Mouse (Mus musculus) kidney, postnatal 25 days (tissue): ENCODE results near the gene Ccdc7a.
"Not testable (repeated sequence)": the region's sequence is repeated elsewhere in the genome, so short reads cannot be mapped to it uniquely, and the experiment has no call there.

Source experiments
- DNase-seq, 2 experiments: peaks; one replicate each; pipeline ENCODE4 v3.0.0; 2021; ENCODE audit warnings: mixed read lengths in 2 of 2

Gene Ccdc7a

DNA sequence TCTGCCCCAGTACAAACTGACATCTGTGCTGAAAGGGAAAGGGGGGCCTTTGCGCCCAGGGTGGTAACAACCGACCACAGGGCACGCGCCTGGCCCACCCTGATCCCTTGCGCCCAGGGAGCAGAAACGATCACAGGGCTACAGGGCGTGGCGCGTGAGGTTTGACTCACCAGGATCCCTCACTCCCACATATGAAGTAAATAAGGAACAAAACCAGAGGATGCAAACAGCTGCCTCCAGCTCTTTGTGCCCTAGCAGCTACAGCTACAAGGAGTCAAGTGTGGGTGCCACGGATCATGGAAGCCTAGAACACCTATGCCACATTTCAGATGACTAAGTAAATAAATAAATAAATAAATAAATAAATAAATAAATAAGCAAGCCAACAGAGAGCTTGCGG is at the start of gene Ccdc7a:
Ccdc7a (minus strand) TSS at position 101 of the 400 bp plus-strand sequence.
- not testable (repeated sequence) for DNase-seq

DNA sequence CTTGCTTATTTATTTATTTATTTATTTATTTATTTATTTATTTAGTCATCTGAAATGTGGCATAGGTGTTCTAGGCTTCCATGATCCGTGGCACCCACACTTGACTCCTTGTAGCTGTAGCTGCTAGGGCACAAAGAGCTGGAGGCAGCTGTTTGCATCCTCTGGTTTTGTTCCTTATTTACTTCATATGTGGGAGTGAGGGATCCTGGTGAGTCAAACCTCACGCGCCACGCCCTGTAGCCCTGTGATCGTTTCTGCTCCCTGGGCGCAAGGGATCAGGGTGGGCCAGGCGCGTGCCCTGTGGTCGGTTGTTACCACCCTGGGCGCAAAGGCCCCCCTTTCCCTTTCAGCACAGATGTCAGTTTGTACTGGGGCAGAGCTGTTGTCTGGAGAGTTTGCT is 1.5 kb upstream of the Ccdc7a start, which contains the start of gene Ccdc7b:
Ccdc7b (plus strand) TSS at position 301 of the 400 bp plus-strand sequence.
- not testable (repeated sequence) for DNase-seq

DNA sequence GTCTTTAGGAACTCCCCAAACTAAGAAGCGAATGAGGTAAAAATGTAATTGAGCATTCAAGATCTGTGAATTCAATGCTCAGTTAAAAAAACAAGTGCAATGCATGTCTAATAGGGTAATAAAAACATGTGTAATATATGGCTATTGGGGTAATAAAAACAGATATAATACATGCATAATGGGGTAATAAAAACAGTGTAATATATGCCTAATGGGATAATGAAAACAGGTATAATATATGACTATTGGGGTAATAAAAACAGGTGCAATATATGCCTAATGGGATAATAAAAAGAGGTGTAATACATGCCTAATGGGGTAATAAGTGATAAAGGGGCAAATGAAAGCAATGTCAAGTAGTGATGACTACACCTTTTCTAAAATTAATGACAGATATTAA is 73.9 kb downstream of the Ccdc7a start:
- no peak for DNase-seq

DNA sequence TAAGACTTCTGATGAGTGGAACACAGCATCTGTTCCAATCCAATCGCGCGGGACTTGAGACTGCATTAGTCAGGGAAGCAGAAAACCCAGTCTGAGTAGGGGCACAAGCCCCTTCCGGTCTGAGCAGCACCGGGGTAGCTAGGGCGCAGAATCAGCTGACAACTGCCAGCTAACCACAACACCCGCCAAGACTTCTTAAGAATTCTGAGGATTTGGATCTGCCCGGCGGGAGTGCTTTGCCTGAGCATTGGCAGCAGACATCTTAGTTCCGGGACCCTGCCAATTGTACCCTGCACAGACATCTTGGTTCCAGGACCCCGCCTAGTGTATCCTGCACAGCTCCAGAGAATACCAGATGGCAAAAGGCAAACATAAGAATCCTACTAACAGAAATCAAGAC is 116.4 kb downstream of the Ccdc7a start:
- DNase-seq = not testable (repeated sequence)

DNA sequence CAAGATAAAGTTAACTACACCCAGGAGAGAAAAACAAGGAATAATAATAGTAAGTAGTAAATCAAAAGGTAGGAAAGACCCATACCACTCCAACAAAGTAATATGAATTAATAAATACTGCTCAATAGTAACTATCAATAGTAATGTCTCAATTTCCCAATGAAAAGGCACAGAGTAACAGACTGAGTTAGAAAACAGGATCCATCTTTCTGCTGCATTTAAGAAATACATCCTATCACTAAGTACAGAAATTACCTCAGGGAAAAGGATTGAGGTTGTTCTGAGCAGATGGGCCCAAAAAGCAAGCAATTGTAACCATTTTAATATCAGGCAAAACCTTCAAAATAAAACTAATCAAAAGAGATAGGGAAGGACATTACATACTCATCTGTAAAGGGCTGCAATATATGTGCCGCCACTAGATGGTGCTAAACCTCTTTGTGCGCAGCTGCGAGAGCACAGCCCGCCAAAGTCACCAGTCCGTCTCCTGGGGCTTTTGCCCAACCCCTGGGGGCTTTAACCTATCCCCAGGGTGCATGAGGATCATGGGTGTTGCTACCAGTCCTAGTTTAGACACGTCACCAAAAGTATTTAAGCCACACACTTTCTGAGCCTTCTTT is 124.2 kb downstream of the Ccdc7a start:
- DNase-seq = peak; percentile 40 to 75

DNA sequence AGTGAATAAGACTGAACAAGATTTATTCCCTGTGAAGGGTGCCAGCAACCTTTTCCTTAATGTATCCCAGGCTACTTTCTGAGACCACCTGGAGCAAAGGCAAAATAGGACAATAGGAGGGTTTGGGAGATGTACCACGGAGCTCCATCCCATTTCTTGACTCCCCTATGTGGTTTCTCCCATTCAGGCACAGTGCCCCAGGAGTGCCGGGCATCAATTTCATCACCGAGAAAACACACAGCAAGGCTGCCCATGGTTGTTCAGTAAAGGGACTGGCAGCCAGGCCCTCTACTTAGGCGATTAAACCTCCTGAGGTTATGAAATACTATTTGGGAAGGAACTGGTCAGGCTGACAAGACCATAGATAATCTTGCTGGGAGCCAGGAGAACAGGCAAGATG is 131.9 kb downstream of the Ccdc7a start:
- DNase-seq = no peak

DNA sequence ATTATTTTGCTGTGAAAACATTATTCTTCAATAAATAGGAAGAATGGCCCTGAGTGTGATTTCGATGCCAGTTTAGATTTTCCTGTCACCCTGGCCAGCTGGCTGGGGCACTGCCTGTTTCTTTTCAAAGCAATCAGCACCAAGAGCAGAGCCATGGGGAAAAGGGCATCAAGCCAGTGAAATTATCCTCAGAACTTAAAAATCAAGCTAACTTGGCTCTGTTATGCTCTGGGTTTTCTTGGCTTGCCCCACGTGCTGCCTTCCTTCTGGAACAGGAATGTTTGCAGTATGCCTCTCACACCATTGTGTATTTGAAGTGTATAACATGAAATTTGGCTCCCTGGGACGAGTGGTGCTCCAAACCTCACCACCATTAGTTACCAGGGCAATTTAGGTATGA is 182.6 kb downstream of the Ccdc7a start:
- DNase-seq = no peak

DNA sequence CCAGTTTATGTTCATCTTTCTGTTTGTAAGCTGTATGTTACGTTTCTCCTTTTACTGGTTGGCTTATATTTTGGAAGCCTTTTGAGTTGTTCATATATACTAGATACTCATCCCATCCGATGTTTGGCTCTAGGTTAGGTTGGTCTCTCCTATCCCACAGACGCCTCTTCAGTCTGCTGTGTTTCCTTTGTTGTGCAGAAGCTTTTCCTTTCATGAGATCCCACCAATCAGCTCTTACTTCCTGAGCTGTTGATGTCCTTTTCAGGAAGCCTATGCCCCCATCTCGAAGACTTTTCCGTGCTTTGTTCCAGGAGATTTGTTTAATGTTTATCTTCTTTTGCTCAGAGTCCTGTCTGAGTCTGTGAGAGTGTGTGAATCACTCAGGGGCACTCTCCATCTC is 221.6 kb downstream of the Ccdc7a start:
- no peak for DNase-seq

DNA sequence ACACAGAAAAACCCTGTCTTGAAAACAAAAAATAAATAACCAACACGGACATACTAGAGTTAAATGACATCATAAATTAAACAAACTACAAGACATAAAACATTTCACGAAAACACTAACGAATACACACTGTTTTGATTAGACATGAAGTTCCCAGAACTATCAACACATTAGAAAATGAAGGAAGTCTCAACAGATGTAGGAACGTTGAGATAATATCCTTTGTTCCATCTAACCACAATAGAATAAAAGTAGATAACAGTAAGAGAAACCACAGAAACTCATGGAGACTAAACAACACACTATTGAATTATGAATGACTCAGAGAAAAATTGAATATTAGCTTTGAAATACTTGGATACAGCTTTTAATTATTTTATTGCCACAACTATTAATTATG is 252.8 kb downstream of the Ccdc7a start:
- DNase-seq = no peak

DNA sequence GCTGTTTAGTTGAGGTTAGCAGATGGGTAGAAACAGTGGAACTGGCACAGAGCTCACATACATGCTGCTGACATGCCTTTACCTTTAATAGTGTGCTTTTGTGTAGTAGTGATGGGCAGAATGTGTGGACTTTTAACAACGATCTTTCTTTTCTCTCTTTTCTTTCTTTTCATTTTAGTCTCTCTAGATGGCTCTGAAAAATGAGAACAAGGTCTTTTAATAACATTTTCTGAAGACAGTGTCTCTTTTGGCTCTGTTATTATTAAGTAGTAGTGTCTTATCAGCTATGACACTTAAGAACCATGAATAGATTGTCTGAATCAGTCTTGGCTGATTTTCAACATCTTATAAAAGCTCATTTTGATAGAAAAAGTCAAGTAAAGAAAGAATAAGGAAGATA is 266.7 kb downstream of the Ccdc7a start, which contains the start of gene Gm3952:
Gm3952 (minus strand) TSS at position 101 of the 400 bp plus-strand sequence.
- DNase-seq = no peak

DNA sequence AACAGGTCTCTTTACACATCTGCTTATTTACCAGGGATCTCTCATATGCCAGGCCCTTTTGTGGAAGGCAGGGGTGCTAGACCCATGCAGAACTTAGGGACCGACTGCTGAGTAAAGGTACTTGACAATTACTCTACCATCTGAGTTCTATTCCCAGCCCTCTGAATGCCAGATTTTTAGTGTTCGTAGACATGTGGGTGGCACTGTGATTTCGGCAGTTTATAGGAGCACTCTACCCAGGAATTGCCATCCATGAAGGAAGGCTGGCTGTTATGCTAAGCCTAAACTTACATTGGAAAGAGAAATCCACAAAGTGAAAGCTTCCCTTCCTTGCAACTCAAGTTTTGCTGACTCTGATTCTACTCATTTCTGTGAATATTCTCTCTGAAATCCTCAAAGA is 329.6 kb downstream of the Ccdc7a start:
- DNase-seq = no peak

DNA sequence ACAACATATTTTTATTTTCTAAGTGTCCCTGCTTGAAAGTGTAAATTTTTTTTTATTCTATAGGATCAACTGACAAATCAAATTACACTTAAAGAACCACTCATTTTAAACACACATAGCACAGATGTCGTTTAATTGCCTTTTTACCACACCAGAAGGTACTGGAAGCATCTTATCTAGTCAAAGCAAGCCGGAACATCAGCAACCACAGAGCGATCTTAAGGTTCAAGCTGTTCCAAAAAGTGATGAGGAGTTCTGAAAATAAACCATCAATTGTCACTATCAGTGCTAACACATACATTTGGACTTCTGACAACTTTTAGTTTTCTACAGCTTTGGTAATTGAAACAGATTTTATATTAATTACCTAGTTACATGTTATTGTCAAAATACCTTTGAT is 331.2 kb downstream of the Ccdc7a start:
- DNase-seq = no peak

DNA sequence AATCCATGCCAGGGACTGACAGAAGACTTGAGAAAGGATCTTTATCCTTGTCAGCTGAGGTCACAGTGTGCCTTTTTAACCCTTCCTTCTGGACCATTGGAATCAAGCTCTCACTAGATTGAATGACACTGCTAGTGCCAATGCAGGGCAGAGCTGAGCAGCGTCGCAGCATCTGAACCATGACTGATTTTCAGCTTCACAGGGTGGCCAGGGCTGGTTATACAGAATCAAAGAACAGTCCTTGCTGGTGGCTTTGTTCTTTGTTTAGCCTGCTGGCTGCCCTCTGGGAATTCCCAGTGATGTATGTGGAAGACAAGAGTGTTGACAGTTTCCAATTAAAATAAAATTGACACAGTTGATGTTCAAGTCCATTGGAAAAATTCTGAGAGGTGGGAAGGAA is 333.1 kb downstream of the Ccdc7a start:
- DNase-seq = no peak

DNA sequence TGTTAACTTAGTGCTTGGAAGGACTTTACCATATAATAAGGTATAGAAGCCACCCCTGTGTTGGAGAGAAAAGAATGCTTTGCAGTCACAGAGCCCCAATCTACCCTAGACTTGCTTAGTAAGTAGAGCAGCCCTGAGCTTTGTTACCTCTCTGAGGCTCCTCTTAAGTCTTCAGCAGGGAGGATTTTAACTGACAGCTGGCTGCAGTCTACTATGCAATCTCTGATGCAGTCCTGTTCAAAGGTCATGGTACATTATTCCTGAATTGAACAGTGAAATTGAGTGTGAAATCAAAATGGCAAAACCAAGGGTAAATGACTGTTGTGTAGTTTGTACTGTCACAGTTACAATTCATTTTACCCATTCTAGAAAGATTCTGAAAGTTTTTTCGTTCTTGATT is 338.1 kb downstream of the Ccdc7a start:
- no peak for DNase-seq

DNA sequence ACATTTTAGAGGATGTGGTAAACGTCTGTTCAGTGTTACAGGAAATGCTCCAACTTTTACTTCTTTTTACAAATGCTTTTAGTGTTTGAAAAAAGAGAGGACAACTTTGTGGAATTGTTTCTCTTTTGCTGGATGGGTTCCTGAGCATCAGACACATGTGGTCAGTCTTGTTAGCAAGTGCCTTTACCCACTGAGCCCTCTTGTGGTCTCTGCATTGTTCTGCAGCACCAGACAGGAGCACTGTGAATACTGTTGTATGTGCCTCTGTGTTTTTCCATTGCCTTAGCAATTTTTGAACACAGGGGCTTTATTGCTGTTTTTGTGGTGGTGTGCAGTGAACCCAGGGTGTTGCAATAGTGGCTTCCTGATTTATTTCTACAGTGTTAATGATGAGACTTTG is 340.5 kb downstream of the Ccdc7a start:
- peak in 1 of 2 experiments; percentile 30 for DNase-seq

DNA sequence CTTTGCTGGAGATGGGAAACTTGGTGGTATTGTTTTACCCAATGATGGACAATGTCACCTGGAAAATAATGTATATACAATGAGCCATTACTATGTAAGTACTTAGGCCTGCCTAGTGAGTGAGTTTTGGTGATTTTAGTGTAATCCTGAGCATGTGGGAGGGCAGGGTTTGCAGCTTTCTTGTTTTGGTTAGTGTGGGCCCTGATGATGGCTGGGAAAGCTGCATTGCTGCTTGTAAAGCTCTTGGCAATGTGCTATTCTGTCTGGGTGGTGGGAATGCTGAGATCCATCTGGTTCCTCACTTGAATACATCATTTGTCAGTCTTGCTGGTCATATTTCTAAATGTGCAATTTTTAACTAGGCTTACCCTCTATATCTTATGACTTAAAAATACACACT is 349.1 kb downstream of the Ccdc7a start:
- no peak for DNase-seq

DNA sequence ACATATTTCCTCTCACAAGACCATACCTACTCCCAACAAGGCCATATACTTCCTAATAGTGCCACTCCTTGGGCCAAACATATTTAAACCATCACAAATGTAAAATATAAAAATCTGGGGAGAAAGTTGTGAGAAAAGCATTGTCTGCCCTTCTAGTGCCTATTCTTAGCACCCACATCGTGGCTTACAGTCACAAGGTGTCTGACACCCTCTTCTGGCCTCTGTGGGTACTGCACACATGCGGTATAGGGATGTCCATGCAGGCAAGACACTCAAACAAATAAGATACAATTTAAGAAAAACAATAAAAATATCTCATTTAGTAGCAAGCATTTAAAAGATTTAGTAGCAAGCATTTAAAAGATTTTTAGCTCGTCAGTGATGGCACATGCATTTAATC is 356.1 kb downstream of the Ccdc7a start:
- DNase-seq = peak; percentile 81 to 93

DNA sequence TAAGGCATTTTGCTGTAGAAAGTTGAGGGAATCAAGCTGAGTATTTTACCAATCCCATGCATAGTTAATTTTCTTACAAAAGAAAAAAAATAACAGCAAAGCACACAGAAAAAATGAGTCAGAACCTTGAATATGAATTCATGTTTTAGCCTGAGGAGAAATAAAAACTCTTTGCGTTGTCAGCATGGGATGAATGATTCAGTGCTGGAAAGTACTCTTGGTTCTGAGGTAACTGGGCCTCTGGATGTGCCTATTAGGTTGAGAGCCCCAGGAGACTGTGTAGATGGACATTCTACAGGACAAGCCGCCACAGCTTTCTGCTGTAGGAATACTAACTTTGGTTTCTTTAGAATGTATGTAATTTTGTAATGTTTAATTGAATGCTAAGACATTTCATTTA is 360.5 kb downstream of the Ccdc7a start:
- DNase-seq = no peak

DNA sequence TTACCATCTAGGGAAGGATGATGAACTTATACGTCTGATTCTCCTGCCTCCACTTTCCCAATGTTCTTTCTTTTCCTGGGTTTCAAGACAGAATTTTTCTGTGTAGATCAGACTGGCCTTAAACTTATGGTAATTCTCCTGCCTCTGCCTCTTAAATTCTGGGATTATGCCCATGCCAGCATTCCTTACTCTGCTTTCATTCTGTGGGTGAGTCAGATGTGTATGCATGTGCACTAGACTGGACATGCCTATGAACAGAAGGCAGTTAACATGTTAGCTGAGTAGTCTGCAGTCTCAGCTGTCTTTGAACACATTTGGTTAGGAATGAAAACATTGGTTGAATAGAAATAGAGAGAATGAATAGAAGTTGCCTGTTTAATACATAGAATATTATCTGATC is 360.9 kb downstream of the Ccdc7a start:
- DNase-seq = no peak

DNA sequence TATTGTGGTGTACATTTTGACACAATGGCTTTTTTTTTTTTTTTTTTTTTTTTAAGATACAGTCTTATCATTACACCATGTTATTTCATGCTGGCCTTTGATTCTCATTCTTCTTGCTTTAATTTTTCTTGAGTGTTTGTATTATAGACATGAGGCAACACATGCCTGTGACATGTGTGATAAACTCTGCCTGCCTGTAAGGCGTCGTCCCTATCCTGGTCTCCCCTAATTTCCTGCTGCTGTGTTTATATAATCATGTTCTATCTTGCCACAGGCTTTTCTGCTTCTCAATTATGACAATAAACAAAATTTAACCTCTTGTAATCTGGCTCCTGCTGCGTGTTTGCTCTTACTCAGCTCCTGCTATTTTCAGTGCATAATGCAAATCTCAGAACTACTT is 367.4 kb downstream of the Ccdc7a start:
- no peak for DNase-seq

DNA sequence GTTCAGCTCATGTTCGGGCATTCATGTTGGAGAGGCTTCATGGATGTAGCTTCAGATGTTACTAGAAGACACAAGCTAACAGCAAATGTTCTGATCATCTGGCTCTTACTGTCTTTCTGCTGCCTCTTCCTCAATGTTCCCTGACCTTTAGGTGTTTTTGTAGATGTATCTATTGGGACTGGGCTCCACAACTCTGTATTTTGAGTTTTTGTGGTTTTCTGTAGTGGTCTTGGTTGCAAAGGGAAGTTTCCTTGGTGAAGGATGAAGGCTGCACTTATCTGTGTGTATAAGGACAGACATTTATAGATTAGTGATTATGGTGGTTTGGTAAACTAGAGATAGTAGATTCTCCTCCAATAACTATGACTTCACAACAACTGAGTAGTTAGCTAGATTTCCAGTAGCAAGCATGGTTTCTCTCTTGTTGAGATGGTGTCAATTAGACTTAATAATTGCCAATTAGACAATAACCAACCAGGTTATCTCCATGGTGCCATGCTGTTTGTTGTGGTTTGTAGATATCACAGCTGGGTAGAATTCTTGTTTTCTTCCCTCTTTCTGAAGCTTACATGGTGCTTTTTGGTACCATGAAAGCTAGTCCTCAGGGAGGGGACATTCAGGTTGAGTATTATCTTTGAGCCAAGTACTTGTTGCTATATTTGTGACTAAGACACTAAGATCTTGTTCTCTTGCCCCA is 368.5 kb downstream of the Ccdc7a start:
- no peak for DNase-seq

DNA sequence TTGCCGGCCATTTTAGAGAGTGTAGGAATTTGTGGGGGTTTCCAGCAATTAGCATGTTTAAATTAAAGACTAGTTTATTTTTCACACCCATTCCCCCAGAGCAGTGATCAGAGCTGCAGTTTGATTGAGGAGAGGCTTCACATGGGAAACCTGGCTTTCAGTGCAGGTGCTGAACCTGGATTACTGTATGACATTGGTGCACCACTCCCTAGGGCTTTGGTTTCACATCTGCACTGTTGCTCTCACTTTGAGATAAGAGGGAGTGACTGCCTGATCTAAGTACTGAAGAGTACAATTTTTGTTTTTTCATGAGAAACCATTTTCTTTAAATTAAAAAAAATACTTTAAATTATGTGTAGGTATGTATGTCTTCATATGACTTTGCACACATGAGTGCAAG is 375.3 kb downstream of the Ccdc7a start:
- DNase-seq = no peak

DNA sequence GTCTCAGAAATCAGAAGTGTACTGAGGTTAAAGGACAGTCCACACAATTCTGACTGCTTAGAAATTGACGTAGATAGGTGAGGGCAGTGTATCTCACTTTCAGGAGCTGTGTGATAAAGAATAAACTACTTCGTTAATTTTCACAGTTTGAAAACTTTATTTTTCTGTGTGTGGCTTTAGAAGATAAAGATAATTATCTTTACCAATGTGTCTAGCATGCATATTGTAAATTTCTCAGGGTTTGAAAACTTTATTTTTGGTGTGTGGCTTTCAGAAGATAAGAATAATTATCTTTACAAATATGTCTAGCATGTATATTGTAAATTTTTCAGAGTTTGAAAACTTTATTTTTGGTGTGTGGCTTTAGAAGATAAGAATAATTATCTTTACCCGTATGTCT is 376.6 kb downstream of the Ccdc7a start:
- no peak for DNase-seq

DNA sequence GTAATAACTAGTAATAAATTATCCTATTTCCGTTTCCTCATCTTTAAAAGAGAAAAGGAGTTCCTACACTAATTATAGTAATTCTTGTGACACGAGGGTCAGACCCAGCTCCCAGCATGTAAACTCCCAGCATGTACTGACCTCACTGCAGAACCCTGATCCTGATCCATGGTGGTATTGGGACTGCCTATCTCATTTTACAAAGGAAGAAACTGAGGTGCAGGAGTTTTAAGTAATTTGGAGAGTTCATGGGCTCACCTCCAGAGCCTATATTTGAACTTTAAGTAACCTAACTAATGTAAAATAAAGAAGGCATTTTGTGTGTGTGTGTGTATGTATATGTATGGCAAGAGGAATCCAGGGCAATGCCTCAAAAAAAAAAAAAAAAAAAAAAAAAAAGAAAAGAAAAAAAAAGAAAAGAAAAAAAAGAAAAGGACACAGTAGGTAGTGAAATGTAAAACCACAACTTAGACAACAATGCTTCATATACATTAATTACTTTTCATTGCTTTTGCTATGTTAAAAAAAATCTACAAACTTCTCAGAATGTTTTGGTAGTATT is 378.8 kb downstream of the Ccdc7a start:
- no peak for DNase-seq
